Mouse (Mus musculus) olfactory bulb, adult 2 months (tissue): Measurements from ENCODE around the gene Dapk1. TPM values are rescaled to one million over a fixed set of nuclear protein-coding genes. Genes with fewer than 3 reads are reported as not detected.
A peak's percentile ranks its signal among the peaks of the same experiment; 100 is the strongest.

Experiments
- H3K27ac ChIP-seq: fragments of 200-500 bp; 2 replicates; pipeline ENCODE4 v1.5.1; 2012; ENCODE audit warnings: low read depth, low read length; ENCODE audit not compliant: insufficient read depth
- H3K4me1 ChIP-seq: fragments of 200-500 bp; 2 replicates; pipeline ENCODE4 v1.6.1; 2012; ENCODE audit warnings: low read length; ENCODE audit not compliant: control insufficient read depth, insufficient read depth
- H3K4me3 ChIP-seq: fragments of 200-500 bp; 2 replicates; pipeline ENCODE4 v1.5.1; 2012; ENCODE audit warnings: mild to moderate bottlenecking, low read depth, low read length, moderate library complexity; ENCODE audit not compliant: insufficient read depth
- CTCF ChIP-seq: fragments of 200-500 bp; IDR thresholded peaks from 2 replicates; pipeline ENCODE4 v1.5.1; 2012; ENCODE audit warnings: low read depth, mild to moderate bottlenecking, low read length, moderate library complexity; ENCODE audit not compliant: insufficient read depth
- POLR2A ChIP-seq: fragments of 200-500 bp; IDR thresholded peaks from 2 replicates; pipeline ENCODE4 v1.6.1; 2012; ENCODE audit warnings: mild to moderate bottlenecking, low read depth, low read length, moderate library complexity; ENCODE audit not compliant: insufficient read depth
- WGBS: fragments of 180-500 bp; shearing (Covaris S2); methylation state at CpG from one replicate; pipeline ENCODE4 v1.1.7; 2018; 5-methylcytosine and 5-hydroxymethylcytosine counted together
- polyA plus RNA-seq: library from polyadenylated mRNA; stranded (reverse); fragments of >200 nt; gene quantifications from 2 replicates; pipeline ENCODE4 v1.2.4, GENCODE M21; 2012; ENCODE audit warnings: low replicate concordance; ENCODE audit not compliant: missing spikeins, insufficient read depth, insufficient read length

Dapk1 gene
- polyA plus RNA-seq, 1 experiment: not detected

- WGBS: 67% methylated on average over 3 of the region's 3 CpGs
- TF ChIP-seq POLR2A (no peak), CTCF (no peak)
- Histone ChIP-seq H3K4me1 (peaks cover 17% of the 10 kb centered on the region), H3K4me3 (no peak overlapping the region), H3K27ac (no peak overlapping the region)
Observed at GRCm38 (mm10) chr13:60731001-60731400, 129.3 kb downstream of the Dapk1 start.

GRCm38 (mm10) chr13:60735306-60735705 lies 133.6 kb downstream of the Dapk1 start:
- Histone ChIP-seq H3K4me1 (peaks cover 28% of the 10 kb centered on the region), H3K27ac (peak overlapping the region; percentile 86), H3K4me3 (no peak overlapping the region)
- 67% methylated on average over 9 of the region's 9 CpGs for WGBS
- no peak for TF ChIP-seq POLR2A
- no peak for TF ChIP-seq CTCF

GRCm38 (mm10) chr13:60736421-60737105 lies 134.8 kb downstream of the Dapk1 start:
- H3K4me1 ChIP-seq: peaks cover 28% of the 10 kb centered on the region
- WGBS: 41% methylated on average over 13 of the region's 13 CpGs
- peak overlapping the region; percentile 86 for H3K27ac ChIP-seq
- TF ChIP-seq POLR2A: no peak
- TF ChIP-seq CTCF: no peak
- H3K4me3 ChIP-seq: no peak overlapping the region

- Histone ChIP-seq H3K27ac (peak overlapping the region; percentile 19; the same call in 1 of the 2 replicates), H3K4me3 (no peak overlapping the region), H3K4me1 (peaks cover 30% of the 10 kb centered on the region)
- TF ChIP-seq CTCF (no peak), POLR2A (no peak)
- WGBS: 15% methylated on average over 9 of the region's 9 CpGs
Observed at GRCm38 (mm10) chr13:60737632-60738324, 136.0 kb downstream of the Dapk1 start.

- H3K4me3 ChIP-seq: no peak overlapping the region
- 5% methylated on average over 9 of the region's 9 CpGs for WGBS
- no peak for TF ChIP-seq POLR2A
- no peak for TF ChIP-seq CTCF
- H3K27ac ChIP-seq: no peak overlapping the region
- H3K4me1 ChIP-seq: peaks cover 35% of the 10 kb centered on the region
Observed at GRCm38 (mm10) chr13:60738429-60738828, 136.7 kb downstream of the Dapk1 start.

GRCm38 (mm10) chr13:60740248-60740647 lies 138.5 kb downstream of the Dapk1 start:
- Histone ChIP-seq H3K4me3 (no peak overlapping the region), H3K27ac (no peak overlapping the region), H3K4me1 (peaks cover 33% of the 10 kb centered on the region)
- TF ChIP-seq CTCF (no peak), POLR2A (no peak)
- WGBS: 87% methylated on average over 6 of the region's 6 CpGs

GRCm38 (mm10) chr13:60742611-60743010 lies 140.9 kb downstream of the Dapk1 start:
- TF ChIP-seq CTCF: no peak
- TF ChIP-seq POLR2A: no peak
- WGBS: 84% methylated on average over 3 of the region's 3 CpGs
- Histone ChIP-seq H3K27ac (peak overlapping the region; percentile 46; the same call in 1 of the 2 replicates), H3K4me3 (no peak overlapping the region), H3K4me1 (peaks cover 19% of the 10 kb centered on the region)

GRCm38 (mm10) chr13:60743381-60744077 lies 141.8 kb downstream of the Dapk1 start:
- no peak for TF ChIP-seq CTCF
- no peak for TF ChIP-seq POLR2A
- Histone ChIP-seq H3K4me1 (peaks cover 13% of the 10 kb centered on the region), H3K27ac (0 out of 2 replicates have a peak overlapping the region, but pooled peaks have one; percentile 46), H3K4me3 (no peak overlapping the region)
- 53% methylated on average over 13 of the region's 13 CpGs for WGBS

- TF ChIP-seq POLR2A: no peak
- peak; percentile 72 for TF ChIP-seq CTCF
- no peak overlapping the region for H3K27ac ChIP-seq
- peaks cover 13% of the 10 kb centered on the region for H3K4me1 ChIP-seq
- WGBS: 20% methylated on average over 7 of the region's 7 CpGs
- H3K4me3 ChIP-seq: no peak overlapping the region
Observed at GRCm38 (mm10) chr13:60744078-60744460, 142.3 kb downstream of the Dapk1 start.

- peaks cover 13% of the 10 kb centered on the region for H3K4me1 ChIP-seq
- no peak overlapping the region for H3K27ac ChIP-seq
- no peak overlapping the region for H3K4me3 ChIP-seq
- WGBS: 91% methylated on average over 3 of the region's 3 CpGs
- TF ChIP-seq POLR2A (no peak), CTCF (no peak)
Observed at GRCm38 (mm10) chr13:60744736-60745135, 143.0 kb downstream of the Dapk1 start.
